Mouse (Mus musculus) bone marrow, adult 2 months (tissue): Measurements from ENCODE around the gene Parm1.

ENCODE experiments used
- CTCF ChIP-seq: fragments of 200-500 bp; IDR thresholded peaks from 2 replicates; pipeline ENCODE4 v1.5.1; 2011; ENCODE audit warnings: low read length, control low read depth; ENCODE audit not compliant: control insufficient read depth, insufficient read depth
- POLR2A ChIP-seq: fragments of 200-500 bp; IDR thresholded peaks from 2 replicates; pipeline ENCODE4 v1.6.1; 2011; ENCODE audit warnings: low read depth, mild to moderate bottlenecking, control low read depth, low read length, borderline replicate concordance; ENCODE audit not compliant: control insufficient read depth

- TF ChIP-seq CTCF: no peak
- TF ChIP-seq POLR2A: no peak
These were observed 137.1 kb downstream of the Parm1 start for GRCm38 (mm10) chr5:91654331-91655048.
